Mouse (Mus musculus) bone marrow, adult 2 months (tissue): ENCODE results near the gene Fads6. TPM values are rescaled to one million over a fixed set of nuclear protein-coding genes. Genes with fewer than 3 reads are reported as not detected.

Source experiments
- H3K27ac ChIP-seq: fragments of 200-500 bp; 2 replicates; pipeline ENCODE4 v1.5.1; 2012; ENCODE audit warnings: low read depth, mild to moderate bottlenecking, control low read depth, inconsistent platforms, low read length; ENCODE audit not compliant: control insufficient read depth, poor library complexity, insufficient read depth
- H3K4me1 ChIP-seq: fragments of 200-500 bp; 2 replicates; pipeline ENCODE4 v1.6.1; 2011; ENCODE audit warnings: low read length; ENCODE audit not compliant: control insufficient read depth, insufficient read depth
- H3K4me3 ChIP-seq: fragments of 200-500 bp; replicated peaks from 2 replicates; pipeline ENCODE3; 2011; ENCODE audit warnings: mild to moderate bottlenecking, low read depth, low read length, control low read depth; ENCODE audit not compliant: control insufficient read depth
- CTCF ChIP-seq: fragments of 200-500 bp; IDR thresholded peaks from 2 replicates; pipeline ENCODE4 v1.5.1; 2011; ENCODE audit warnings: low read length, control low read depth; ENCODE audit not compliant: control insufficient read depth, insufficient read depth
- POLR2A ChIP-seq: fragments of 200-500 bp; IDR thresholded peaks from 2 replicates; pipeline ENCODE4 v1.6.1; 2011; ENCODE audit warnings: low read depth, mild to moderate bottlenecking, control low read depth, low read length, borderline replicate concordance; ENCODE audit not compliant: control insufficient read depth
- WGBS: fragments of 180-500 bp; shearing (Covaris S2); methylation state at CpG from one replicate; pipeline ENCODE4 v1.1.7; 2018; 5-methylcytosine and 5-hydroxymethylcytosine counted together
- polyA plus RNA-seq: library from polyadenylated mRNA; stranded (reverse); fragments of >200 nt; gene quantifications from 2 replicates; pipeline ENCODE4 v1.2.4, GENCODE M21; 2011; ENCODE audit warnings: low replicate concordance; ENCODE audit not compliant: missing spikeins, insufficient read depth, insufficient read length

Fads6 gene
- polyA plus RNA-seq, 1 experiment = 1.4 TPM

GRCm38 (mm10) chr11:115271481-115271880, 26.0 kb downstream of the Fads6 start:
- H3K4me3 ChIP-seq = no peak overlapping the region
- TF ChIP-seq POLR2A (no peak), CTCF (no peak)
- H3K4me1 ChIP-seq = peaks cover 2% of the 10 kb centered on the region; the same call in 1 of the 2 replicates

GRCm38 (mm10) chr11:115271052-115271451, 26.4 kb downstream of the Fads6 start:
- no peak overlapping the region for H3K27ac ChIP-seq
- TF ChIP-seq CTCF = no peak
- no peak for TF ChIP-seq POLR2A
- no peak overlapping the region for H3K4me3 ChIP-seq
- WGBS = 84% methylated on average over 9 of the region's 9 CpGs
- H3K4me1 ChIP-seq = peaks cover 2% of the 10 kb centered on the region; the same call in 1 of the 2 replicates

More at GRCm38 (mm10) chr11:115271481-115271880, 26.0 kb downstream of the Fads6 start:
- no peak overlapping the region for H3K27ac ChIP-seq
- WGBS = 84% methylated on average over 10 of the region's 10 CpGs

GRCm38 (mm10) chr11:115270148-115270861, 27.2 kb downstream of the Fads6 start:
- no peak for TF ChIP-seq POLR2A
- peak; percentile 83 for TF ChIP-seq CTCF
- WGBS = 55% methylated on average over 19 of the region's 19 CpGs

GRCm38 (mm10) chr11:115269330-115270066, 28.0 kb downstream of the Fads6 start:
- Histone ChIP-seq H3K27ac (no peak overlapping the region), H3K4me3 (no peak overlapping the region), H3K4me1 (no peaks in the 10 kb centered on the region)
- TF ChIP-seq POLR2A (no peak; the same call in 1 of the 2 replicates), CTCF (no peak)
- WGBS = 70% methylated on average over 27 of the region's 27 CpGs

More at GRCm38 (mm10) chr11:115270148-115270861, 27.2 kb downstream of the Fads6 start:
- Histone ChIP-seq H3K27ac (no peak overlapping the region), H3K4me1 (no peaks in the 10 kb centered on the region; the same call in 1 of the 2 replicates), H3K4me3 (no peak overlapping the region)

- Histone ChIP-seq H3K27ac (no peak overlapping the region), H3K4me1 (no peaks in the 10 kb centered on the region), H3K4me3 (no peak overlapping the region)
- WGBS = 86% methylated on average over 11 of the region's 11 CpGs
- TF ChIP-seq CTCF (no peak), POLR2A (no peak)
Measured at GRCm38 (mm10) chr11:115267958-115268357, 29.5 kb downstream of the Fads6 start.

GRCm38 (mm10) chr11:115267061-115267883, 30.2 kb downstream of the Fads6 start, which contains the start of gene Grin2c:
Gene Grin2c (minus strand): TSS chr11:115267243.
- no peak within 1 kb of the TSS for H3K27ac ChIP-seq
- TF ChIP-seq CTCF (no peak), POLR2A (no peak)
- H3K4me1 ChIP-seq = no peaks in the 10 kb centered on the region
- 9% methylated on average over 48 of the region's 50 CpGs for WGBS
- no peak within 1 kb of the TSS for H3K4me3 ChIP-seq

GRCm38 (mm10) chr11:115266400-115266778, 31.1 kb downstream of the Fads6 start:
- WGBS = 8% methylated on average over 22 of the region's 22 CpGs
- Histone ChIP-seq H3K4me3 (no peak overlapping the region), H3K4me1 (no peaks in the 10 kb centered on the region), H3K27ac (no peak overlapping the region)
- no peak for TF ChIP-seq CTCF

- WGBS = 3% methylated on average over 20 of the region's 20 CpGs
- TF ChIP-seq POLR2A (no peak), CTCF (no peak)
- H3K4me1 ChIP-seq = no peaks in the 10 kb centered on the region
- H3K27ac ChIP-seq = no peak overlapping the region
- no peak overlapping the region for H3K4me3 ChIP-seq
Measured at GRCm38 (mm10) chr11:115265771-115266399, 31.6 kb downstream of the Fads6 start.
